Mouse (Mus musculus) MEL (cell line): ENCODE data around the gene Cds2.

Experiments used
- CTCF ChIP-seq, 3 experiments: IDR thresholded peaks in 2 of 3; conservative IDR thresholded peaks in 1 of 3; 2 replicates each; pipeline ENCODE4 v1.5.1; 2011 to 2012; ENCODE audit warnings: low read length in 3 of 3, low read depth in 2 of 3, mild to moderate bottlenecking in 2 of 3, improper control_type of control experiment in 1 of 3, inconsistent platforms in 1 of 3, mixed read lengths in 1 of 3, moderate library complexity in 1 of 3; ENCODE audit not compliant: control insufficient read depth in 1 of 3, insufficient read depth in 1 of 3, poor library complexity in 1 of 3, severe bottlenecking in 1 of 3
- HCFC1 ChIP-seq: IDR thresholded peaks from 2 replicates; pipeline ENCODE4 v1.6.1; 2012; ENCODE audit warnings: low read depth, mild to moderate bottlenecking, inconsistent platforms, low read length, improper control_type of control experiment, moderate library complexity
- MAFK ChIP-seq: IDR thresholded peaks from 2 replicates; pipeline ENCODE4 v1.6.1; 2011; ENCODE audit warnings: low read depth, mild to moderate bottlenecking, low read length, improper control_type of control experiment, borderline replicate concordance
- MAZ ChIP-seq: IDR thresholded peaks from 2 replicates; pipeline ENCODE4 v1.6.1; 2012; ENCODE audit warnings: low read depth, mild to moderate bottlenecking, inconsistent platforms, low read length, improper control_type of control experiment
- MXI1 ChIP-seq: IDR thresholded peaks from 2 replicates; pipeline ENCODE4 v1.6.1; 2011; ENCODE audit warnings: mild to moderate bottlenecking, low read depth, low read length, improper control_type of control experiment
- POLR2A ChIP-seq, 2 experiments: IDR thresholded peaks; 2 replicates each; pipeline ENCODE4 v1.6.1; 2011 to 2012; ENCODE audit warnings: low read length in 2 of 2, mild to moderate bottlenecking in 2 of 2, control low read depth in 1 of 2, improper control_type of control experiment in 1 of 2, low read depth in 1 of 2, moderate library complexity in 1 of 2; ENCODE audit not compliant: control insufficient read depth in 1 of 2, insufficient read depth in 1 of 2, poor library complexity in 1 of 2
- POLR2AphosphoS5 ChIP-seq: IDR thresholded peaks from 2 replicates; pipeline ENCODE4 v1.6.1; 2012; ENCODE audit warnings: low read depth, borderline replicate concordance, mild to moderate bottlenecking, inconsistent platforms, low read length, moderate library complexity, mixed read lengths
- RCOR1 ChIP-seq: IDR thresholded peaks from 2 replicates; pipeline ENCODE4 v1.6.1; 2012; ENCODE audit warnings: low read depth, mild to moderate bottlenecking, inconsistent platforms, low read length, improper control_type of control experiment
- USF2 ChIP-seq, 2 experiments: IDR thresholded peaks; 2 replicates each; pipeline ENCODE4 v1.6.1; 2011 to 2012; ENCODE audit warnings: improper control_type of control experiment in 2 of 2, low read length in 2 of 2, borderline replicate concordance in 1 of 2, inconsistent platforms in 1 of 2, low read depth in 1 of 2, mild to moderate bottlenecking in 1 of 2; ENCODE audit not compliant: insufficient read depth in 1 of 2
- ZC3H11A ChIP-seq: IDR thresholded peaks from 2 replicates; pipeline ENCODE4 v1.6.1; 2012; ENCODE audit warnings: low read depth, mild to moderate bottlenecking, inconsistent platforms, low read length, improper control_type of control experiment
- ZKSCAN1 ChIP-seq: IDR thresholded peaks from 2 replicates; pipeline ENCODE4 v1.6.1; 2012; ENCODE audit warnings: low read depth, mild to moderate bottlenecking, inconsistent platforms, low read length, improper control_type of control experiment, moderate library complexity

GRCm38 (mm10) chr2:132340350-132340749, 77.4 kb downstream of the Cds2 start:
- TF ChIP-seq ZC3H11A (no peak), POLR2AphosphoS5 (no peak), USF2 (IDR thresholded peaks at IDR 0.05; ENCODE audit: borderline replicate concordance in 1 of 2, insufficient read depth in 1 of 2, low read depth in 1 of 2, low read length in 2 of 2) (no peak), CTCF (IDR thresholded peaks at IDR 0.05 in 2 of 3, conservative IDR thresholded peaks at IDR 0.05 in 1 of 3; ENCODE audit: control insufficient read depth in 1 of 3, insufficient read depth in 1 of 3, low read depth in 2 of 3, low read length in 3 of 3, poor library complexity in 1 of 3, severe bottlenecking in 1 of 3) (no peak), POLR2A (IDR thresholded peaks at IDR 0.05; ENCODE audit: control insufficient read depth in 1 of 2, insufficient read depth in 1 of 2, low read depth in 1 of 2, low read length in 2 of 2, poor library complexity in 1 of 2) (no peak), MXI1 (no peak), MAZ (no peak), HCFC1 (no peak), RCOR1 (no peak), ZKSCAN1 (no peak), MAFK (no peak)
